Mouse (Mus musculus): Measurements from ENCODE around the gene Rps29. TPM values are rescaled to one million over a fixed set of nuclear protein-coding genes. Genes with fewer than 3 reads are reported as not detected.
A peak's percentile ranks its signal among the peaks of the same experiment; 100 is the strongest.

Gene Rps29
- polyA plus RNA-seq, 1 experiment from 2014 or later, result 1,119 TPM

GRCm38 (mm10) chr12:69191396-69191795, 32.4 kb upstream of the Rps29 start:
- no peak for ATAC-seq (ENCODE audit: low FRiP score)
- H3K4me3 ChIP-seq (replicated peaks), result no peak overlapping the region
- peaks cover 15% of the 10 kb centered on the region for H3K36me3 ChIP-seq
- no peaks in the 10 kb centered on the region for H3K27me3 ChIP-seq (replicated peaks)
- no peak overlapping the region for H3K4me2 ChIP-seq
- 93% methylated on average over 5 of the region's 5 CpGs for whole genome bisulfite sequencing
- no peak overlapping the region for H3K27ac ChIP-seq (replicated peaks)
- H3K9ac ChIP-seq (replicated peaks), result no peak overlapping the region
- H3K4me1 ChIP-seq, result peaks cover 24% of the 10 kb centered on the region
- no peaks in the 10 kb centered on the region for H3K9me3 ChIP-seq (replicated peaks)

DNA sequence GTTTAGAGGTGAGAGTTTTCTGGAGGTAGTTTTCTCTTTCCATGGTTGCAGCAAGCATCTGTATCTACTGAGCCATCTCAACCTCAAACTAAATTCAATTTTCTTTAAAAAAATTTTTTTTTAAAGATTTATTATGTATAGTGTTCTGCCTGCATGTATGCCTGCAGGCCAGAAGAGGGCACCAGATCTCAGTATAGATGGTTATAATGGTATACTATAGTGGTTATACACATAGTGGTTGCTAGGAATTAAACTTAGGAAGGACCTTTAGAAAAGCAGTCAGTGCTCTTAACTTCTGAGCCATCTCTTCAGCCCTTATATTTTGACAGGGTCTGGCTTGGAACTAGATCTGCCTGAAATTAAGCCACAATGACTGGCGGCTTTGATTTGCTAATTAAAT, 31.5 kb upstream of the Rps29 start:
- Histone ChIP-seq H3K4me1 (peaks cover 18% of the 10 kb centered on the region), H3K36me3 (peaks cover 15% of the 10 kb centered on the region), H3K27me3 (replicated peaks) (no peaks in the 10 kb centered on the region), H3K27ac (replicated peaks) (no peak overlapping the region), H3K9me3 (replicated peaks) (no peaks in the 10 kb centered on the region), H3K9ac (replicated peaks) (no peak overlapping the region), H3K4me3 (replicated peaks) (no peak overlapping the region), H3K4me2 (no peak overlapping the region)
- ATAC-seq (ENCODE audit: low FRiP score), result no peak
- WGBS, result 100% methylated on average over 1 of the region's 1 CpGs

GRCm38 (mm10) chr12:69190074-69190473, 31.1 kb upstream of the Rps29 start:
- Histone ChIP-seq H3K4me1 (peaks cover 20% of the 10 kb centered on the region), H3K9me3 (replicated peaks) (no peaks in the 10 kb centered on the region), H3K27ac (replicated peaks) (no peak overlapping the region), H3K4me2 (no peak overlapping the region), H3K36me3 (peaks cover 15% of the 10 kb centered on the region), H3K4me3 (replicated peaks) (no peak overlapping the region), H3K9ac (replicated peaks) (no peak overlapping the region), H3K27me3 (replicated peaks) (no peaks in the 10 kb centered on the region)
- ATAC-seq (ENCODE audit: low FRiP score), result no peak
- WGBS, result 92% methylated on average over 9 of the region's 9 CpGs

GRCm38 (mm10) chr12:69186811-69187471, 28.0 kb upstream of the Rps29 start:
- no peak overlapping the region; the same call in 1 of the 2 replicates for H3K9ac ChIP-seq (replicated peaks)
- peaks cover 30% of the 10 kb centered on the region for H3K4me1 ChIP-seq
- H3K9me3 ChIP-seq (replicated peaks), result no peaks in the 10 kb centered on the region
- peak overlapping the region; percentile 13; the same call in 1 of the 2 replicates for H3K4me2 ChIP-seq
- H3K27ac ChIP-seq (replicated peaks), result no peak overlapping the region
- H3K27me3 ChIP-seq (replicated peaks), result no peaks in the 10 kb centered on the region
- H3K4me3 ChIP-seq (replicated peaks), result no peak overlapping the region
- 69% methylated on average over 5 of the region's 5 CpGs for WGBS
- peaks cover 18% of the 10 kb centered on the region for H3K36me3 ChIP-seq
- ATAC-seq (ENCODE audit: low FRiP score), result no peak

GRCm38 (mm10) chr12:69185371-69185770, 26.4 kb upstream of the Rps29 start:
- H3K27ac ChIP-seq (replicated peaks), result peak overlapping the region; percentile 94; the same call in 1 of the 2 replicates
- H3K9ac ChIP-seq (replicated peaks), result peak overlapping the region; percentile 89
- no peaks in the 10 kb centered on the region for H3K9me3 ChIP-seq (replicated peaks)
- H3K36me3 ChIP-seq, result peaks cover 22% of the 10 kb centered on the region
- H3K4me1 ChIP-seq, result peaks cover 30% of the 10 kb centered on the region
- H3K4me3 ChIP-seq (replicated peaks), result peak overlapping the region; percentile 93
- H3K27me3 ChIP-seq (replicated peaks), result no peaks in the 10 kb centered on the region
- 77% methylated on average over 7 of the region's 7 CpGs for WGBS
- ATAC-seq (ENCODE audit: low FRiP score), result no peak
- H3K4me2 ChIP-seq, result peak overlapping the region; percentile 75

DNA sequence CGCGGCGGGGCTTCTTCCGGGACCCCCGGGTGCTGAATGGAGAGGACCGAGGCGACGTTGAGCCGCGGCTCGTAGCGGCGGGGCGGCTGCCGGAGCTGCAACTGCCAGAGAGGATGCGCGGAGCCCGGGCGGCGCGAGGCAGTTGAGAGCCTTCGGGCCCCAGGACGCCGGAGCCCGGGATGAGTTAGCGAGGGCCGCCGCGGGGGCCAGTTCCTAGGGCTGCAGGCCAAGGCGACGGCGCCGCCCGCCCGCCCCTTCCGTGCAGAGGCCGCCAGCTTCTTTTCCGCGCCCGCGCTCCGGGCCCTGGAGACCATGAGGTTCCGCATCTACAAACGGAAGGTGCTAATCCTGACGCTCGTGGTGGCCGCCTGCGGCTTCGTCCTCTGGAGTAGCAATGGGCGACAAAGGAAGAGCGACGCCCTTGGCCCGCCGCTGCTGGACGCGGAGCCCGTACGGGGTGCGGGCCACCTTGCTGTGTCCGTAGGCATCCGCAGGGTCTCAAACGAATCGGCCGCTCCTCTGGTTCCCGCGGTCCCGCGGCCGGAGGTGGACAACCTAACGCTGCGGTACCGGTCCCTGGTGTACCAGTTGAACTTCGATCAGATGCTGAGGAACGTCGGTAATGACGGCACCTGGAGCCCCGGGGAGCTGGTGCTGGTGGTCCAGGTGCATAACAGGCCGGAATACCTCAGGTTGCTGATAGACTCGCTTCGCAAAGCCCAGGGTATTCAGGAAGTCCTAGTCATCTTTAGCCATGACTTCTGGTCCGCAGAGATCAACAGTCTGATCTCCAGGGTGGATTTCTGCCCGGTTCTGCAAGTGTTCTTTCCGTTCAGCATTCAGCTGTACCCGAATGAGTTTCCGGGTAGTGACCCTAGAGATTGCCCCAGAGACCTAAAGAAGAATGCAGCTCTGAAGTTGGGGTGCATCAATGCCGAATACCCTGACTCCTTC, 25.6 kb upstream of the Rps29 start:
- H3K9me3 ChIP-seq (replicated peaks), result no peaks in the 10 kb centered on the region
- H3K9ac ChIP-seq (replicated peaks), result peak overlapping the region; percentile 89
- H3K36me3 ChIP-seq, result peaks cover 20% of the 10 kb centered on the region
- H3K27me3 ChIP-seq (replicated peaks), result no peaks in the 10 kb centered on the region
- H3K4me1 ChIP-seq, result peaks cover 30% of the 10 kb centered on the region
- peak overlapping the region; percentile 93 for H3K4me3 ChIP-seq (replicated peaks)
- peak overlapping the region; percentile 94 for H3K27ac ChIP-seq (replicated peaks)
- peak; percentile 73 for ATAC-seq (ENCODE audit: low FRiP score)
- WGBS, result 2% methylated on average over 76 of the region's 86 CpGs
- H3K4me2 ChIP-seq, result peak overlapping the region; percentile 75

GRCm38 (mm10) chr12:69183583-69184308, 24.8 kb upstream of the Rps29 start, which contains the start of the genes Rpl36al and Mgat2:
Gene Rpl36al, minus strand, starts transcription at chr12:69184083.
Gene Mgat2, plus strand, starts transcription at chr12:69184157.
- Histone ChIP-seq H3K4me2 (peak within 1 kb of the TSS; percentile 75), H3K36me3 (peaks cover 14% of the 10 kb centered on the region), H3K4me3 (replicated peaks) (peak within 1 kb of the TSS; percentile 93), H3K9ac (replicated peaks) (peak within 1 kb of the TSS; percentile 89), H3K27ac (replicated peaks) (peak within 1 kb of the TSS; percentile 94), H3K27me3 (replicated peaks) (no peaks in the 10 kb centered on the region), H3K9me3 (replicated peaks) (no peaks in the 10 kb centered on the region), H3K4me1 (peaks cover 30% of the 10 kb centered on the region)
- ATAC-seq (ENCODE audit: low FRiP score), result peak; percentile 99
- WGBS, result under 1% methylated on average over 84 of the region's 84 CpGs

GRCm38 (mm10) chr12:69181800-69182199, 22.8 kb upstream of the Rps29 start:
- peaks cover 8% of the 10 kb centered on the region for H3K36me3 ChIP-seq
- no peak overlapping the region for H3K9ac ChIP-seq (replicated peaks)
- no peak overlapping the region for H3K27ac ChIP-seq (replicated peaks)
- H3K4me3 ChIP-seq (replicated peaks), result no peak overlapping the region
- no peaks in the 10 kb centered on the region for H3K27me3 ChIP-seq (replicated peaks)
- peaks cover 20% of the 10 kb centered on the region for H3K4me1 ChIP-seq
- no peaks in the 10 kb centered on the region for H3K9me3 ChIP-seq (replicated peaks)
- WGBS, result 90% methylated on average over 4 of the region's 4 CpGs
- ATAC-seq (ENCODE audit: low FRiP score), result no peak
- H3K4me2 ChIP-seq, result no peak overlapping the region

GRCm38 (mm10) chr12:69179371-69179770, 20.4 kb upstream of the Rps29 start:
- H3K9me3 ChIP-seq (replicated peaks), result no peaks in the 10 kb centered on the region
- H3K27ac ChIP-seq (replicated peaks), result no peak overlapping the region
- H3K4me2 ChIP-seq, result no peak overlapping the region
- peaks cover 6% of the 10 kb centered on the region for H3K4me1 ChIP-seq
- peaks cover 8% of the 10 kb centered on the region for H3K36me3 ChIP-seq
- no peaks in the 10 kb centered on the region for H3K27me3 ChIP-seq (replicated peaks)
- no peak overlapping the region for H3K4me3 ChIP-seq (replicated peaks)
- 73% methylated on average over 12 of the region's 12 CpGs for WGBS
- no peak overlapping the region for H3K9ac ChIP-seq (replicated peaks)
- no peak for ATAC-seq (ENCODE audit: low FRiP score)

DNA sequence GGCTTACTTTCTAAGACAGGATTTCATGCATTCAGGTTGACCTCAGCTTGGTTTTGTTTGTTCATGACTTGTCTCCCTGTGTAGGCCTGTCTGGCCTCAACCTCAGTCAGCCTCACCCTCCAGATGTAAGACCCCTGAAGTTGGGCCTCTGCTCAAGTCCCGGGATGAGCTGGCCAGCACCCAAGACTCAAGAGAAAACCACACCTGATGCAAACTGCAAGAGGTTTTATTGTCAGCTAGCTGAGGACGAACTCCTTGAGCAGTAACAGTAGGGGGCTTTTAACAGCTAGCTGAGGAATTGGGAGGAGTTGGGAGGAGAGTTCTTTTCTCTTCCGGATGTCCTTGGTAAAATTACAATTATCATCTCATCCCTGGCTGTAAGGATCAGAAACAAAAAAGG, 18.5 kb upstream of the Rps29 start:
- Histone ChIP-seq H3K4me1 (no peaks in the 10 kb centered on the region), H3K27ac (replicated peaks) (no peak overlapping the region), H3K27me3 (replicated peaks) (no peaks in the 10 kb centered on the region), H3K4me2 (no peak overlapping the region), H3K36me3 (peaks cover 8% of the 10 kb centered on the region), H3K9me3 (replicated peaks) (no peaks in the 10 kb centered on the region), H3K4me3 (replicated peaks) (no peak overlapping the region), H3K9ac (replicated peaks) (no peak overlapping the region)
- 75% methylated on average over 3 of the region's 3 CpGs for WGBS
- no peak for ATAC-seq (ENCODE audit: low FRiP score)

- WGBS, result 94% methylated on average over 3 of the region's 3 CpGs
- H3K27ac ChIP-seq (replicated peaks), result no peak overlapping the region
- H3K9ac ChIP-seq (replicated peaks), result no peak overlapping the region
- H3K36me3 ChIP-seq, result no peaks in the 10 kb centered on the region
- no peaks in the 10 kb centered on the region for H3K27me3 ChIP-seq (replicated peaks)
- no peaks in the 10 kb centered on the region for H3K4me1 ChIP-seq
- H3K4me3 ChIP-seq (replicated peaks), result no peak overlapping the region
- no peaks in the 10 kb centered on the region for H3K9me3 ChIP-seq (replicated peaks)
- no peak for ATAC-seq (ENCODE audit: low FRiP score)
- H3K4me2 ChIP-seq, result no peak overlapping the region
Measured at GRCm38 (mm10) chr12:69175975-69176374, 17.0 kb upstream of the Rps29 start.
